Mouse (Mus musculus) CH12.LX (cell line): ENCODE measurements around the gene Senp7.

Experiments used
- BHLHE40 ChIP-seq: IDR thresholded peaks from 2 replicates; pipeline ENCODE4 v1.6.1; 2011; ENCODE audit warnings: mild to moderate bottlenecking, low read depth, low read length, improper control_type of control experiment
- CHD1 ChIP-seq: IDR thresholded peaks from 2 replicates; pipeline ENCODE4 v1.6.1; 2012; ENCODE audit warnings: low read depth, low read length, improper control_type of control experiment, inconsistent platforms
- CTCF ChIP-seq, 2 experiments: IDR thresholded peaks in 1 of 2; conservative IDR thresholded peaks in 1 of 2; 2 replicates each; pipeline ENCODE4 v1.5.1; 2011 to 2012; ENCODE audit warnings: low read depth in 2 of 2, low read length in 2 of 2, improper control_type of control experiment in 1 of 2, inconsistent platforms in 1 of 2, mild to moderate bottlenecking in 1 of 2, moderate library complexity in 1 of 2
- EP300 ChIP-seq: IDR thresholded peaks from 2 replicates; pipeline ENCODE4 v1.6.1; 2011; ENCODE audit warnings: low read length, improper control_type of control experiment
- JUN ChIP-seq: IDR thresholded peaks from 2 replicates; pipeline ENCODE4 v1.6.1; 2011; ENCODE audit warnings: low read depth, mild to moderate bottlenecking, low read length, improper control_type of control experiment, moderate library complexity; ENCODE audit not compliant: insufficient read depth
- MAX ChIP-seq: IDR thresholded peaks from 2 replicates; pipeline ENCODE4 v1.6.1; 2011; ENCODE audit warnings: low read length, improper control_type of control experiment
- MXI1 ChIP-seq: IDR thresholded peaks from 2 replicates; pipeline ENCODE4 v1.6.1; 2011; ENCODE audit warnings: mild to moderate bottlenecking, low read depth, low read length, improper control_type of control experiment
- MYC ChIP-seq: IDR thresholded peaks from 2 replicates; pipeline ENCODE4 v1.6.1; 2011; ENCODE audit warnings: low read depth, mild to moderate bottlenecking, improper control_type of control experiment, low read length
- POLR2A ChIP-seq: IDR thresholded peaks from 2 replicates; pipeline ENCODE4 v1.6.1; 2011; ENCODE audit warnings: low read depth, mild to moderate bottlenecking, improper control_type of control experiment, low read length
- POLR2AphosphoS2 ChIP-seq: IDR thresholded peaks from 2 replicates; pipeline ENCODE4 v1.6.1; 2011; ENCODE audit warnings: low read depth, low read length, improper control_type of control experiment
- RCOR1 ChIP-seq: conservative IDR thresholded peaks from 2 replicates; pipeline ENCODE4 v1.6.1; 2012; ENCODE audit warnings: low read depth, mild to moderate bottlenecking, inconsistent platforms, low read length, improper control_type of control experiment
- TBP ChIP-seq: conservative IDR thresholded peaks from 2 replicates; pipeline ENCODE4 v1.6.1; 2011; ENCODE audit warnings: low read depth, low read length, improper control_type of control experiment
- ZKSCAN1 ChIP-seq: IDR thresholded peaks from 2 replicates; pipeline ENCODE4 v1.6.1; 2012; ENCODE audit warnings: low read depth, inconsistent platforms, low read length, improper control_type of control experiment, borderline replicate concordance

DNA sequence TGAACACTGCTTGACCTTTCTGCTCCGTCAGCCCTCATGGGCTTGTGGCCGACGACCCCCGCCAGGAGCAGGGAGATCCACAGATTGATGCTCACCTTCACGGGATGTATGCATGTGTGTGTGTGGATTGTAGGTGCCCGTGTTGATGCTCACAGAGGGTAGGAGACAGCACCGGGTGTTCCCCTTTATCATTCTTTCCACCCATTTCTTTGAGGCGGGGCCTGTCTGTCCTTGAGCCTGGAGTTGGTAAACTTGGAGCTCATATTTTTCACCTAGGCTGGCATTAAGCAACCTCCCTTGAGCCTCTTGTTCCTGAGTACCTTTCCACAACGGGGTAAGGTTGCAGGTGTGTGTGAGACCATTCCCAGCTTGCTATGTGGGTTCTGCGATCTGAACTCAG is 10.0 kb downstream of the Senp7 start:
- TF ChIP-seq CTCF (conservative IDR thresholded peaks at IDR 0.05 in 1 of 2, IDR thresholded peaks at IDR 0.05 in 1 of 2; ENCODE audit: low read depth in 2 of 2, low read length in 2 of 2) (no peak), ZKSCAN1 (no peak), RCOR1 (no peak), POLR2A (no peak), EP300 (no peak), BHLHE40 (no peak), POLR2AphosphoS2 (no peak), MYC (no peak), MXI1 (no peak), MAX (no peak), TBP (no peak), CHD1 (no peak), JUN (no peak)
